Mouse (Mus musculus) bone marrow, adult 2 months (tissue): ENCODE measurements around the gene Rp9.

Experiments
- CTCF ChIP-seq: fragments of 200-500 bp; IDR thresholded peaks from 2 replicates; pipeline ENCODE4 v1.5.1; 2011; ENCODE audit warnings: low read length, control low read depth; ENCODE audit not compliant: control insufficient read depth, insufficient read depth
- POLR2A ChIP-seq: fragments of 200-500 bp; IDR thresholded peaks from 2 replicates; pipeline ENCODE4 v1.6.1; 2011; ENCODE audit warnings: low read depth, mild to moderate bottlenecking, control low read depth, low read length, borderline replicate concordance; ENCODE audit not compliant: control insufficient read depth

GRCm38 (mm10) chr9:22445123-22445522 is 24.4 kb downstream of the Rp9 start:
- TF ChIP-seq CTCF (no peak), POLR2A (no peak)
